ENCODE assay signal across 10 mouse cellular contexts in genomic region chr10:115323295-115323694, GRCm38 (mm10). TPM values are rescaled to one million over a fixed set of nuclear protein-coding genes. Genes with fewer than 3 reads are reported as not detected.
DNase-seq lines count a peak whose midpoint lies in the region; ATAC-seq and TF ChIP-seq lines count a peak whose summit lies in the region.
"Had no signal": no experiment of that assay in that cellular context is flagged by ENCODE, and none has a peak within 500 bp of the region (broad histone marks: within the 10 kb centered on the region; RNA-seq: fewer than 3 reads in every experiment).

No protein-coding gene starts in this region.

- ATAC-seq in forebrain, embryonic 11.5 days (replicated peaks; ENCODE audit: low FRiP score): peak; percentile 53; the same call in 1 of the 2 replicates
- ATAC-seq in hindbrain, embryonic 14.5 days (ENCODE audit: low FRiP score): no peak
- no peak for ATAC-seq in midbrain, postnatal 0 days (ENCODE audit: low FRiP score)
- no peak for ATAC-seq in stomach, postnatal 0 days (ENCODE audit: low FRiP score, low TSS enrichment)

- H3K4me3 ChIP-seq in forebrain, embryonic 11.5 days (ENCODE audit: low read depth, low read length): no peak overlapping the region
- H3K4me3 ChIP-seq in hindbrain, embryonic 14.5 days (replicated peaks; ENCODE audit: low read length): no peak overlapping the region
- H3K4me3 ChIP-seq in midbrain, postnatal 0 days (ENCODE audit: low read depth, low read length): no peak overlapping the region
- H3K4me3 ChIP-seq in stomach, postnatal 0 days (ENCODE audit: low read depth, low read length): no peak overlapping the region
- H3K4me3 ChIP-seq: embryonic facial prominence, embryonic 13.5 days; myocyte had no signal

- H3K9me3 ChIP-seq in forebrain, embryonic 11.5 days (ENCODE audit: control insufficient read depth, low read length): no peaks in the 10 kb centered on the region
- H3K9me3 ChIP-seq in hindbrain, embryonic 14.5 days (ENCODE audit: control insufficient read depth, low read length): no peaks in the 10 kb centered on the region
- H3K9me3 ChIP-seq in midbrain, postnatal 0 days (ENCODE audit: low read length): no peaks in the 10 kb centered on the region
- no peaks in the 10 kb centered on the region for H3K9me3 ChIP-seq in stomach, postnatal 0 days (ENCODE audit: control insufficient read depth, low read length)
- H3K9me3 ChIP-seq: embryonic facial prominence, embryonic 13.5 days had no signal

- peak; percentile 90 for TF ChIP-seq CTCF in midbrain, postnatal 0 days (IDR thresholded peaks at IDR 0.05)
- peak; percentile 89 for TF ChIP-seq CTCF in stomach, postnatal 0 days (IDR thresholded peaks at IDR 0.05; ENCODE audit: low read depth)

- DNase-seq in left cerebral cortex, adult 18-20 months (ENCODE audit: low spot score in 2 of 2): peak; percentile 77 to 78
- no peak for DNase-seq in left cerebral cortex, adult 11 months (ENCODE audit: low spot score)
- peak; percentile 51 for DNase-seq in c-Kit-negative CD71-positive TER-119-positive erythroid progenitor cells, embryonic 14.5 days (ENCODE audit: low read depth, low spot score)
- DNase-seq in forebrain, embryonic 11.5 days (ENCODE audit: low spot score): peak; percentile 79
- peak; percentile 85 for DNase-seq in hindbrain, embryonic 14.5 days (ENCODE audit: low spot score)
- peak; percentile 70 to 79 for DNase-seq in left cerebral cortex, postnatal 14 days (ENCODE audit: low spot score in 2 of 2)
- peak; percentile 87 for DNase-seq in midbrain, postnatal 0 days (ENCODE audit: low spot score)
- peak; percentile 79 for DNase-seq in stomach, postnatal 0 days (ENCODE audit: low spot score)

- H3K4me1 ChIP-seq in forebrain, embryonic 11.5 days (replicated peaks; ENCODE audit: control insufficient read depth, insufficient read depth, low read length): no peaks in the 10 kb centered on the region
- no peaks in the 10 kb centered on the region for H3K4me1 ChIP-seq in hindbrain, embryonic 14.5 days (replicated peaks; ENCODE audit: control insufficient read depth, insufficient read depth, low read length)
- no peaks in the 10 kb centered on the region for H3K4me1 ChIP-seq in midbrain, postnatal 0 days (ENCODE audit: insufficient read depth, low read length)
- no peaks in the 10 kb centered on the region for H3K4me1 ChIP-seq in stomach, postnatal 0 days (replicated peaks; ENCODE audit: control insufficient read depth, insufficient read depth)

- no peak overlapping the region for H3K4me2 ChIP-seq in forebrain, embryonic 11.5 days (ENCODE audit: low read depth, low read length, severe bottlenecking)
- H3K4me2 ChIP-seq in hindbrain, embryonic 14.5 days (replicated peaks): no peak overlapping the region
- no peak overlapping the region for H3K4me2 ChIP-seq in midbrain, postnatal 0 days (ENCODE audit: low read depth, low read length, poor library complexity, severe bottlenecking)
- H3K4me2 ChIP-seq in stomach, postnatal 0 days (replicated peaks; ENCODE audit: low read depth): no peak overlapping the region
- H3K4me2 ChIP-seq: embryonic facial prominence, embryonic 13.5 days had no signal

- H3K36me3 ChIP-seq in forebrain, embryonic 11.5 days (ENCODE audit: control insufficient read depth, insufficient read depth, low read length): no peaks in the 10 kb centered on the region
- H3K36me3 ChIP-seq in hindbrain, embryonic 14.5 days (replicated peaks; ENCODE audit: control insufficient read depth, insufficient read depth): no peaks in the 10 kb centered on the region
- H3K36me3 ChIP-seq in midbrain, postnatal 0 days (ENCODE audit: insufficient read depth, low read length): no peaks in the 10 kb centered on the region
- no peaks in the 10 kb centered on the region for H3K36me3 ChIP-seq in stomach, postnatal 0 days (ENCODE audit: control insufficient read depth, insufficient read depth, low read length)
- H3K36me3 ChIP-seq: embryonic facial prominence, embryonic 13.5 days had no signal

- no peak overlapping the region for H3K9ac ChIP-seq in forebrain, embryonic 11.5 days (ENCODE audit: low read length)
- no peak overlapping the region for H3K9ac ChIP-seq in hindbrain, embryonic 14.5 days
- H3K9ac ChIP-seq in midbrain, postnatal 0 days (replicated peaks; ENCODE audit: low read length, poor library complexity, severe bottlenecking): no peak overlapping the region
- H3K9ac ChIP-seq in stomach, postnatal 0 days (ENCODE audit: low read length): no peak overlapping the region
- H3K9ac ChIP-seq: embryonic facial prominence, embryonic 13.5 days had no signal

- 12% methylated on average over 6 of the region's 6 CpGs for whole genome bisulfite sequencing in forebrain, embryonic 11.5 days
- WGBS in hindbrain, embryonic 14.5 days: 9% methylated on average over 6 of the region's 6 CpGs
- WGBS in midbrain, postnatal 0 days: 6% methylated on average over 6 of the region's 6 CpGs
- WGBS in stomach, postnatal 0 days: 5% methylated on average over 6 of the region's 6 CpGs

- intact Hi-C loops in left cerebral cortex, postnatal 14 days (cut with DNase I): loop anchor here (5.0 kb wide), 1 partner anchor 294 kb away; no protein-coding TSS in a partner anchor

- no peak overlapping the region for H3K27ac ChIP-seq in forebrain, embryonic 11.5 days (ENCODE audit: low read depth, low read length)
- H3K27ac ChIP-seq in hindbrain, embryonic 14.5 days: no peak overlapping the region
- no peak overlapping the region for H3K27ac ChIP-seq in midbrain, postnatal 0 days (ENCODE audit: low read depth, low read length)
- no peak overlapping the region for H3K27ac ChIP-seq in stomach, postnatal 0 days (replicated peaks)
- H3K27ac ChIP-seq: embryonic facial prominence, embryonic 13.5 days had no signal

- TF ChIP-seq EP300 in stomach, postnatal 0 days (optimal IDR thresholded peaks at IDR 0.05): no peak

- H3K27me3 ChIP-seq in forebrain, embryonic 11.5 days (ENCODE audit: control insufficient read depth, insufficient read depth, low read length): no peaks in the 10 kb centered on the region
- H3K27me3 ChIP-seq in hindbrain, embryonic 14.5 days (ENCODE audit: control insufficient read depth, insufficient read depth, low read length): no peaks in the 10 kb centered on the region
- no peaks in the 10 kb centered on the region for H3K27me3 ChIP-seq in midbrain, postnatal 0 days (ENCODE audit: insufficient read depth, low read length)
- no peaks in the 10 kb centered on the region for H3K27me3 ChIP-seq in stomach, postnatal 0 days (ENCODE audit: control insufficient read depth, insufficient read depth, low read length)

RNA-seq across cellular contexts. Expression of gene Rab21, which starts 7.9 kb away (rescaled TPM):
- 10 to 100 TPM; 54.4 to 54.8 TPM for total RNA-seq in left cerebral cortex, adult 18-20 months (2021)
- 10.0 and 11.9 TPM in 2 replicates for polyA plus RNA-seq in forebrain, embryonic 11.5 days (2014; fragmentation: Nextera tagmentation; extraction: Ambion mirVana)
- polyA plus RNA-seq in hindbrain, embryonic 14.5 days (2014; fragmentation: Nextera tagmentation; extraction: Ambion mirVana): 12.1 and 13.4 TPM in 2 replicates
- 10 to 100 TPM; 49.7 to 50.6 TPM for total RNA-seq in left cerebral cortex, postnatal 14 days (2021)
- 30.2 and 44.0 TPM in 2 replicates for total RNA-seq in midbrain, postnatal 0 days (2014; rRNA removed)
- 9.8 and 11.4 TPM in 2 replicates for polyA plus RNA-seq in midbrain, postnatal 0 days (2015; fragmentation: Nextera tagmentation; extraction: Ambion mirVana)
- 8.0 and 17.0 TPM in 2 replicates for polyA plus RNA-seq in stomach, postnatal 0 days (2015; fragmentation: Nextera tagmentation; extraction: Ambion mirVana)

RNA-seq across cellular contexts. Expression of gene Tmem19, which starts 39.0 kb away (rescaled TPM):
- 10 to 100 TPM; 34.4 to 38.2 TPM for total RNA-seq in left cerebral cortex, adult 18-20 months (2021)
- polyA plus RNA-seq in forebrain, embryonic 11.5 days (2014; fragmentation: Nextera tagmentation; extraction: Ambion mirVana): 32.6 and 33.7 TPM in 2 replicates
- 42.0 and 42.8 TPM in 2 replicates for polyA plus RNA-seq in hindbrain, embryonic 14.5 days (2014; fragmentation: Nextera tagmentation; extraction: Ambion mirVana)
- total RNA-seq in left cerebral cortex, postnatal 14 days (2021): 10 to 100 TPM; 52.6 to 57.6 TPM
- total RNA-seq in midbrain, postnatal 0 days (2014; rRNA removed): 22.1 and 29.0 TPM in 2 replicates
- 36.6 and 37.4 TPM in 2 replicates for polyA plus RNA-seq in midbrain, postnatal 0 days (2015; fragmentation: Nextera tagmentation; extraction: Ambion mirVana)
- 26.3 and 29.5 TPM in 2 replicates for polyA plus RNA-seq in stomach, postnatal 0 days (2015; fragmentation: Nextera tagmentation; extraction: Ambion mirVana)
